Mouse (Mus musculus): ENCODE measurements around the gene Pef1. TPM values are rescaled to one million over a fixed set of nuclear protein-coding genes. Genes with fewer than 3 reads are reported as not detected.
A peak's percentile ranks its signal among the peaks of the same experiment; 100 is the strongest.

The Pef1 gene
- polyA plus RNA-seq, 1 experiment from 2014 or later: 64.7 TPM

- Histone ChIP-seq H3K4me2 (no peak overlapping the region), H3K36me3 (no peaks in the 10 kb centered on the region), H3K27ac (no peak overlapping the region), H3K4me3 (replicated peaks) (no peak overlapping the region), H3K9me3 (no peaks in the 10 kb centered on the region), H3K9ac (replicated peaks) (no peak overlapping the region), H3K27me3 (peaks cover 50% of the 10 kb centered on the region), H3K4me1 (replicated peaks) (no peaks in the 10 kb centered on the region)
- no peak for ATAC-seq (ENCODE audit: insufficient number of reproducible peaks, insufficient read depth, low FRiP score, low TSS enrichment, low read depth)
- 55% methylated on average over 3 of the region's 3 CpGs for WGBS
Observed at GRCm38 (mm10) chr4:130095137-130095536, 7.2 kb upstream of the Pef1 start.

GRCm38 (mm10) chr4:130101183-130101582 is 1.2 kb upstream of the Pef1 start:
- WGBS: 48% methylated on average over 8 of the region's 8 CpGs
- Histone ChIP-seq H3K9ac (replicated peaks) (no peak overlapping the region), H3K4me3 (replicated peaks) (no peak overlapping the region), H3K4me2 (no peak overlapping the region), H3K27me3 (peaks cover 30% of the 10 kb centered on the region), H3K4me1 (replicated peaks) (peaks cover 9% of the 10 kb centered on the region; the same call in 1 of the 2 replicates), H3K27ac (no peak overlapping the region), H3K36me3 (no peaks in the 10 kb centered on the region), H3K9me3 (no peaks in the 10 kb centered on the region)
- no peak for ATAC-seq (ENCODE audit: insufficient number of reproducible peaks, insufficient read depth, low FRiP score, low TSS enrichment, low read depth)

- peaks cover 16% of the 10 kb centered on the region for H3K4me1 ChIP-seq (replicated peaks)
- no peaks in the 10 kb centered on the region for H3K36me3 ChIP-seq
- H3K9ac ChIP-seq (replicated peaks): no peak overlapping the region
- H3K9me3 ChIP-seq: no peaks in the 10 kb centered on the region
- no peak overlapping the region for H3K4me3 ChIP-seq (replicated peaks)
- 74% methylated on average over 12 of the region's 12 CpGs for WGBS
- ATAC-seq (ENCODE audit: insufficient number of reproducible peaks, insufficient read depth, low FRiP score, low TSS enrichment, low read depth): no peak
- no peak overlapping the region for H3K4me2 ChIP-seq
- peaks cover 22% of the 10 kb centered on the region for H3K27me3 ChIP-seq
- no peak overlapping the region for H3K27ac ChIP-seq
Observed at GRCm38 (mm10) chr4:130103632-130104031, 1.3 kb downstream of the Pef1 start.

DNA sequence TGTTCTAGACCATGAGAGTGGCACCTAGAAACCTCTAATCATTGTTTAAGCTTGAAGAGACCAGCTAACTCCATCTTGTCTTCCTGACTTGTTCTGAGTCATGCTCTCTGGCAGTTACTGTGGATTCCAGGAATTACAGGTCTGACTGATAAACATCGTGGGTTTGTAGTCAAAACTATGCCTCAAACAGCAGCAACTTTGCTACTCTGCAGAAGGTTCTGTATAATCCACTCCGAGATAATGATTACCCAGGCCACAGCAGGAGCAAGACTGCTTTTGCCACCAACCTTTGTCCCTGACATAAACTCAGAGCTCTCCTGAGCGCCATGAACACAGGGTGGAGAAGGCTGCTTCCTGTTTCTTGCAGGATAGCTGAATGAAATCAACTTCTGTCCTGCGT is 2.2 kb downstream of the Pef1 start:
- H3K9me3 ChIP-seq: no peaks in the 10 kb centered on the region
- no peak overlapping the region for H3K9ac ChIP-seq (replicated peaks)
- H3K4me1 ChIP-seq (replicated peaks): peaks cover 24% of the 10 kb centered on the region
- no peak overlapping the region for H3K4me3 ChIP-seq (replicated peaks)
- WGBS: 87% methylated on average over 4 of the region's 4 CpGs
- no peak for ATAC-seq (ENCODE audit: insufficient number of reproducible peaks, insufficient read depth, low FRiP score, low TSS enrichment, low read depth)
- no peak overlapping the region for H3K27ac ChIP-seq
- no peak overlapping the region for H3K4me2 ChIP-seq
- peaks cover 21% of the 10 kb centered on the region for H3K27me3 ChIP-seq
- H3K36me3 ChIP-seq: no peaks in the 10 kb centered on the region

DNA sequence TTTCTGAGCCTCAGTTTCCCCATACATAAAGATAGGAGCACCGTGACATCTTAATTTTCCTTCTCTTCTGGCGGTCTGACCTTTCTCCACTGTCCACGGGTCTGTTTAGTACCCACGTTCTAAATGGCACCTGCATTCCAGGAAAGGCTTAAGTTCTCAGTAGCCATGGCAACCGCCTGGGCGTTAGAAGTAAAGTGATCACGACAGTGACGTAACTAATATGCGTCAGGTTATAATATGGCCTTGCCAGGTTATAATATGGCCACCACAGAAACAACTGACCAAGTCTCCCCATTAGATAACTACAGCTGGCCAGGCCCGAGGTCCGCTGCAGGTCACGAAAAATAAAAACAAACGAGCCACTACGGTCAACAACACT is 4.7 kb downstream of the Pef1 start:
- 0 out of 2 replicates have a peak, but pooled peaks cover 7% of the 10 kb centered on the region for H3K27me3 ChIP-seq
- H3K27ac ChIP-seq: no peak overlapping the region

GRCm38 (mm10) chr4:130107444-130108131 is 5.2 kb downstream of the Pef1 start:
- Histone ChIP-seq H3K4me3 (replicated peaks) (peak overlapping the region; percentile 67), H3K9ac (replicated peaks) (peak overlapping the region; percentile 60), H3K4me1 (replicated peaks) (peaks cover 15% of the 10 kb centered on the region), H3K27me3 (0 out of 2 replicates have a peak, but pooled peaks cover 7% of the 10 kb centered on the region), H3K9me3 (no peaks in the 10 kb centered on the region), H3K36me3 (peaks cover 4% of the 10 kb centered on the region), H3K27ac (peak overlapping the region; percentile 69; the same call in 1 of the 2 replicates), H3K4me2 (peak overlapping the region; percentile 80)
- ATAC-seq (ENCODE audit: insufficient number of reproducible peaks, insufficient read depth, low FRiP score, low TSS enrichment, low read depth): peak; percentile 90
- WGBS: 1% methylated on average over 39 of the region's 39 CpGs

More for the DNA sequence above, 4.7 kb downstream of the Pef1 start:
- WGBS: 12% methylated on average over 14 of the region's 14 CpGs
- Histone ChIP-seq H3K4me2 (peak overlapping the region; percentile 80), H3K4me1 (replicated peaks) (peaks cover 19% of the 10 kb centered on the region), H3K9ac (replicated peaks) (no peak overlapping the region), H3K4me3 (replicated peaks) (peak overlapping the region; percentile 67), H3K36me3 (no peaks in the 10 kb centered on the region), H3K9me3 (no peaks in the 10 kb centered on the region)
- no peak; the same call in 1 of the 2 replicates for ATAC-seq (ENCODE audit: insufficient number of reproducible peaks, insufficient read depth, low FRiP score, low TSS enrichment, low read depth)

- Histone ChIP-seq H3K27ac (no peak overlapping the region), H3K36me3 (peaks cover 9% of the 10 kb centered on the region), H3K27me3 (0 out of 2 replicates have a peak, but pooled peaks cover 3% of the 10 kb centered on the region), H3K4me3 (replicated peaks) (no peak overlapping the region), H3K9ac (replicated peaks) (no peak overlapping the region), H3K4me2 (peak overlapping the region; percentile 80), H3K4me1 (replicated peaks) (peaks cover 15% of the 10 kb centered on the region), H3K9me3 (no peaks in the 10 kb centered on the region)
- WGBS: 66% methylated on average over 3 of the region's 3 CpGs
- ATAC-seq (ENCODE audit: insufficient number of reproducible peaks, insufficient read depth, low FRiP score, low TSS enrichment, low read depth): no peak
Observed at GRCm38 (mm10) chr4:130108929-130109328, 6.6 kb downstream of the Pef1 start.

- Histone ChIP-seq H3K36me3 (peaks cover 10% of the 10 kb centered on the region), H3K4me3 (replicated peaks) (no peak overlapping the region), H3K4me1 (replicated peaks) (peaks cover 15% of the 10 kb centered on the region), H3K27ac (no peak overlapping the region), H3K9ac (replicated peaks) (no peak overlapping the region), H3K9me3 (no peaks in the 10 kb centered on the region), H3K27me3 (0 out of 2 replicates have a peak, but pooled peaks cover 3% of the 10 kb centered on the region), H3K4me2 (no peak overlapping the region)
- no peak for ATAC-seq (ENCODE audit: insufficient number of reproducible peaks, insufficient read depth, low FRiP score, low TSS enrichment, low read depth)
- 92% methylated on average over 9 of the region's 9 CpGs for WGBS
Observed at GRCm38 (mm10) chr4:130109666-130110065, 7.3 kb downstream of the Pef1 start.

DNA sequence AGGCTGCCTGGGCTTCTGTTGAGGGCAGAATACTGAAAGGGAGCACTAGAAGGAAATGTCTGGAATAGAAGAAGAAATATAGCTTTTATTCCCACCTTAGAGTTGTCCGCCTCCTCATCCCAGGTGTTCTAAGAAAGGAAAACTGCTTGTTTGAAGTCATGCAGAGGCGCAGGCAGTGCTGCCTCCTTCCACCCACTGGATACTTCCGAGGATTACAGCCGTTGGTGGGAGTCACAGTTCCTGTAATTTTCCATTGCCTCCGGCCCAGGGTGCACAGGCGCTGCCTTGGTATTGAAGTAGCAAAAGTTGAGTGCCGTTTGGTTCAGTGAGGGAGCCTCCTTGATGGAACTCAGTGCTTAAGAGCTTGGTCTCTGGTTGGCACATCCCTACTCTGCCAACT is 7.7 kb downstream of the Pef1 start:
- H3K27me3 ChIP-seq: 0 out of 2 replicates have a peak, but pooled peaks cover 3% of the 10 kb centered on the region
- H3K27ac ChIP-seq: no peak overlapping the region
- ATAC-seq (ENCODE audit: insufficient number of reproducible peaks, insufficient read depth, low FRiP score, low TSS enrichment, low read depth): no peak
- peaks cover 13% of the 10 kb centered on the region for H3K36me3 ChIP-seq
- H3K4me1 ChIP-seq (replicated peaks): peaks cover 15% of the 10 kb centered on the region
- no peak overlapping the region for H3K9ac ChIP-seq (replicated peaks)
- no peaks in the 10 kb centered on the region for H3K9me3 ChIP-seq
- whole genome bisulfite sequencing: 88% methylated on average over 7 of the region's 7 CpGs
- no peak overlapping the region for H3K4me3 ChIP-seq (replicated peaks)
- H3K4me2 ChIP-seq: no peak overlapping the region

- no peak overlapping the region for H3K27ac ChIP-seq
- no peak overlapping the region for H3K4me2 ChIP-seq
- no peak for ATAC-seq (ENCODE audit: insufficient number of reproducible peaks, insufficient read depth, low FRiP score, low TSS enrichment, low read depth)
- no peaks in the 10 kb centered on the region for H3K27me3 ChIP-seq
- 88% methylated on average over 7 of the region's 7 CpGs for WGBS
- peaks cover 15% of the 10 kb centered on the region for H3K4me1 ChIP-seq (replicated peaks)
- peaks cover 19% of the 10 kb centered on the region for H3K36me3 ChIP-seq
- H3K9ac ChIP-seq (replicated peaks): no peak overlapping the region
- no peak overlapping the region for H3K4me3 ChIP-seq (replicated peaks)
- H3K9me3 ChIP-seq: no peaks in the 10 kb centered on the region
Observed at GRCm38 (mm10) chr4:130112299-130112698, 9.9 kb downstream of the Pef1 start.

DNA sequence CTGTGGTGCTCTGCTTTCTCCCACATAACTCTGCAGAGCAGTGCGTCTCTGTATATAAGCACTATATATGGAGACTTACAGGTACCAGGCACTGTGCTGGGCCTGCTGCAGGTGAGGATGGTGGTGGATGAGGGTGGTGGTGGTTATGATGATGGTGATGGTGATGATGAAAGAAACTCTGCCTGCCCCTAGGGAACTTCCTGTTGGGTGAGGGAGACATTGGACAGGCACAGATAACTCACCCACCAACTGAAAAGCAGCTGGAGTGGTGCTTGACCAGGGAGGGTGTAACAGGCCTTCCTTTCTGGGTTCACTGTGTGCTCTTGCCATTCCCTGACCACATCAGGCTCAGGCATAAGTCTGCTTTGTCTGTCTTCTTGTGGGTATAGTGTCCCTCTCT is 10.4 kb downstream of the Pef1 start:
- 95% methylated on average over 1 of the region's 1 CpGs for WGBS
- ATAC-seq (ENCODE audit: insufficient number of reproducible peaks, insufficient read depth, low FRiP score, low TSS enrichment, low read depth): no peak

DNA sequence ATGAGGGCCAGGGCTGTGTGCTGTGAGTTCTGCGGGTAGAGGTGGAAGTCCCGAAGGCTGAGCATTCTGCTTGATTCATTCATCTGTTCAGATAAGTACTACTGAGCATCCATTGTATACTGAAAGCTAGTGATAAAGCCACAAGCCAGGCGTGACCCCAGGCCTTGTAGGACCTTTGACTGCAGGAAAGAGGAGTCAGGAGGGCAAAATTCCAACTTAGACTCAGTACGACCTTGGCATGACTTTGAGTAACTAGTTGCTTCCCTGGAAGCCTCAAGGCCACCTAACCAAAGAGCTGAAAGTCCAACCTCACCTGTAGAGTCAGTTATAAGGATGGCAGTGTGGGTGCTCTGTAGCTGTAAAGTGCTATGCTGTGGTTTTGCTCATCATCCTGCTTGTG is 18.4 kb downstream of the Pef1 start:
- no peak overlapping the region for H3K4me3 ChIP-seq (replicated peaks)
- no peaks in the 10 kb centered on the region for H3K4me1 ChIP-seq (replicated peaks)
- H3K9ac ChIP-seq (replicated peaks): no peak overlapping the region
- peaks cover 57% of the 10 kb centered on the region for H3K36me3 ChIP-seq
- WGBS: 90% methylated on average over 4 of the region's 4 CpGs
- H3K27ac ChIP-seq: no peak overlapping the region
- no peaks in the 10 kb centered on the region for H3K9me3 ChIP-seq
- no peak overlapping the region for H3K4me2 ChIP-seq
- no peaks in the 10 kb centered on the region for H3K27me3 ChIP-seq
- ATAC-seq (ENCODE audit: insufficient number of reproducible peaks, insufficient read depth, low FRiP score, low TSS enrichment, low read depth): no peak

More for the DNA sequence above, 10.4 kb downstream of the Pef1 start:
- H3K36me3 ChIP-seq: peaks cover 23% of the 10 kb centered on the region
- H3K9ac ChIP-seq (replicated peaks): no peak overlapping the region
- peaks cover 15% of the 10 kb centered on the region for H3K4me1 ChIP-seq (replicated peaks)
- H3K4me2 ChIP-seq: no peak overlapping the region
- no peak overlapping the region for H3K27ac ChIP-seq
- H3K4me3 ChIP-seq (replicated peaks): no peak overlapping the region
- H3K27me3 ChIP-seq: no peaks in the 10 kb centered on the region
- no peaks in the 10 kb centered on the region for H3K9me3 ChIP-seq
